Mouse (Mus musculus) midbrain, embryonic 14.5 days (tissue): ENCODE data around the gene Cyb561a3. TPM values are rescaled to one million over a fixed set of nuclear protein-coding genes. Genes with fewer than 3 reads are reported as not detected.
"Not testable (repeated sequence)": the region's sequence is repeated elsewhere in the genome, so short reads cannot be mapped to it uniquely, and the experiment has no call there.

Source experiments
- ATAC-seq: fragments of 200-750 bp; cut with Nextera tagmentation; 2 replicates; pipeline ENCODE4 v1.8.0; 2017; ENCODE audit warnings: moderate number of reproducible peaks, moderate library complexity; ENCODE audit not compliant: low FRiP score, low TSS enrichment
- DNase-seq: peaks from one replicate; pipeline ENCODE4 v3.0.0-alpha.2; 2015
- H3K27ac ChIP-seq: fragments of 300-500 bp; sonication (generic); replicated peaks from 2 replicates; pipeline ENCODE4 v1.5.1; 2014; ENCODE audit warnings: mild to moderate bottlenecking, low read depth, low read length, moderate library complexity
- H3K27me3 ChIP-seq: fragments of 300-500 bp; sonication (generic); 2 replicates; pipeline ENCODE4 v1.6.1; 2014; ENCODE audit warnings: low read length, control low read depth, mixed read lengths; ENCODE audit not compliant: control insufficient read depth, insufficient read depth
- H3K36me3 ChIP-seq: fragments of 300-500 bp; sonication (generic); 2 replicates; pipeline ENCODE4 v1.6.1; 2014; ENCODE audit warnings: low read length, control low read depth; ENCODE audit not compliant: control insufficient read depth, insufficient read depth
- H3K4me1 ChIP-seq: fragments of 300-500 bp; sonication (generic); 2 replicates; pipeline ENCODE4 v1.6.1; 2014; ENCODE audit warnings: mild to moderate bottlenecking, antibody characterized with exemption, low read length, control low read depth; ENCODE audit not compliant: control insufficient read depth, insufficient read depth
- H3K4me2 ChIP-seq: fragments of 300-500 bp; sonication (generic); 2 replicates; pipeline ENCODE4 v1.6.1; 2014; ENCODE audit warnings: mild to moderate bottlenecking, low read length, moderate library complexity
- H3K4me3 ChIP-seq: fragments of 300-500 bp; sonication (generic); replicated peaks from 2 replicates; pipeline ENCODE4 v1.5.1; 2014; ENCODE audit warnings: low read depth, low read length
- H3K9ac ChIP-seq: fragments of 300-500 bp; sonication (generic); replicated peaks from 2 replicates; pipeline ENCODE4 v1.6.1; 2014; ENCODE audit warnings: mild to moderate bottlenecking, low read length, moderate library complexity
- H3K9me3 ChIP-seq: fragments of 300-500 bp; sonication (generic); 2 replicates; pipeline ENCODE4 v1.6.1; 2016; ENCODE audit warnings: low read length, control low read depth, mixed read lengths; ENCODE audit not compliant: control insufficient read depth
- WGBS: fragments of 180-500 bp; shearing (Covaris S2); extraction: QIAGEN DNeasy Blood & Tissue Kit; methylation state at CpG from one replicate; pipeline ENCODE4 v1.1.7; 2014; 5-methylcytosine and 5-hydroxymethylcytosine counted together
- polyA plus RNA-seq: library from polyadenylated mRNA; unstranded; fragments of >200 nt; fragmentation: Nextera tagmentation; extraction: Ambion mirVana; gene quantifications from 2 replicates; pipeline ENCODE4 v1.2.1, GENCODE M21; 2014

Gene Cyb561a3
- polyA plus RNA-seq, result 17.8 and 20.5 TPM in 2 replicates

DNA sequence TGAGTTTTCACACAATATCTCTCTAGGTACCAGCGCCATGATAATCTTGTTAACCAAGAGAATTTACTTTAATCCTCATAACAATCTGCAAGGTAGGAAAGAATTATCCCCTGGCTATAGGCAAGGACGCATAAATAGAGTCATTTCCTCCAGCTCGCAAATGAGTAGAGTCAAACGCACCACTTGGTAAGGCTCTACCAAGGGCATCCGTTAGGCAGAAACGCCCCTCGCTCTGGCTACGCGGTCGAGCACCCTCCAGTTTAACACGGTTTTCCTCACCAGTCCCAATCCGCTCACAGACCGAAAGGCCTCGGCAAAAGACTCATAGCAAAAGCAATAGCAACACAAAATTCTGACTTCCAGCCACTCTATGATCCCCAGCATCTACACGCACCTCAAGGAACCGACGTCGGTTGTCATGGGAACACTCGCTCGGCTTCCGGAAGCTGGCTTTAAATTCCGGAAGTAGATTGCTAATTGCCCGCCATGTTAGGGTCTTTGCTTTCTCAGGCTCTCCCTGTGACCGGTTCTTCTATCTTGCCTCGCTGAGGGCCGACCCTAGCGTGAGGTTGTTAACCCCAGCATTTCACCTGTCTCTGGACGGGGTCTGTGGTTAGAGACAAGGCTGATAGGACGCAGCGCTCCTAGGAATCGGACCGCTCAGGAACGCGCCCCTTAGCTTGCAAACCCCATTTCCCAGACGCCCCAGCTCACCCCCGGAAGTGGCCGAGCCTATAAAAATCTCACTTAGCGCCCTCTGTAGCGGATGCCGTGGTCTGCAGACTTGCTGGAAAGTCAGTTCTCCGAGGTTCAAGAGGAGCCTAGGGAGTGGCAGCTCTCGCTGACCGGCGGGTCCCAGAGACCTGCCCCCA, at the start of gene Cyb561a3, which contains the start of gene Tmem138:
Gene Cyb561a3 (plus strand): TSS at position 483 of the 872 bp plus-strand sequence.
Gene Tmem138 (minus strand): TSS at position 673 of the 872 bp plus-strand sequence.
- Histone ChIP-seq H3K27ac (peak within 1 kb of the TSS; percentile 91), H3K4me3 (peak within 1 kb of the TSS; percentile 65), H3K4me1 (peaks cover 12% of the 10 kb centered on the region), H3K4me2 (peak within 1 kb of the TSS; percentile 86), H3K9me3 (no peaks in the 10 kb centered on the region), H3K9ac (peak within 1 kb of the TSS; percentile 65), H3K27me3 (no peaks in the 10 kb centered on the region), H3K36me3 (peaks cover 34% of the 10 kb centered on the region)
- peak; percentile 95 for ATAC-seq
- under 1% methylated on average over 44 of the region's 44 CpGs for WGBS
- peak; percentile 97 for DNase-seq

DNA sequence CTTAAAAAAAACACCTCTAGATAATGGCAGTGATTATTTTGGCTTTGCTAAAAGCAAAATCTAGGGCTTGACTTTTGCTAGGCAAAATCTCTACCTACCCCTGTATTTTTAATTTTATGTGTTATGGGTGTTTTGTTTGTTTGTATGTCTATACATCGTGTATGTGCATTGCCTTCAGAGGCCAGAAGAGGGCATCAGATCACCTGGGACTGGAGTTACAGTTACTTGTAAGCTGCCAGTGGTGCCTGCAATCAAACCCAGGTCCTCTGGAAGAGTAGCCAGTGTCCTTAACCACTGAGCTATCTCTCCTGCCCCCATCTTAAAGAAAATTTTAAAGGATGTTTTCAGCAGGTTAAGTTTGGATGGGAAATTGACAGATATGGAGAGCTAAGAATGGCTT, 46.9 kb upstream of the Cyb561a3 start:
- H3K9ac ChIP-seq, result no peak overlapping the region

DNA sequence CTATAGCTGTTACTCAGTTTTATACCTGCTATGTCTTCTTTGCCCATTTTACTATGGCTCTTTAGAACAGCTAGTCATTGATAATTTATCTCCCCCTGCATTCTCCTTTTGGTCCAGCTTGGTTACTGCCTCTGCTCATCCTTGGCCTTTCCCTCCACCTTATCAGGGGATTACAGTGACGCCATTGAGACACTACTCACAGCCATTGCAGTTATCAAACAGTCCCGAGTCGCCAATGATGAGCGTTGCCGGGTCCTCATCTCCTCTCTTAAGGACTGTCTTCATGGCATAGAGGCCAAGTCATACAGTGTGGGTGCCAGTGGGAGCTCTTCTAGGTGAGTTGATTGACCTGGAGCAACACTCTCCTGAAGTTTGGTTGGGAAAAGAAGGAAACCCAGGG, 37.5 kb upstream of the Cyb561a3 start:
- no peaks in the 10 kb centered on the region for H3K9me3 ChIP-seq
- H3K4me1 ChIP-seq, result no peaks in the 10 kb centered on the region
- no peak overlapping the region for H3K9ac ChIP-seq
- no peak overlapping the region for H3K4me2 ChIP-seq
- H3K27me3 ChIP-seq, result no peaks in the 10 kb centered on the region
- WGBS, result 97% methylated on average over 5 of the region's 5 CpGs
- DNase-seq (no peak), ATAC-seq (no peak)
- H3K36me3 ChIP-seq, result peaks cover 93% of the 10 kb centered on the region
- H3K27ac ChIP-seq, result no peak overlapping the region
- no peak overlapping the region for H3K4me3 ChIP-seq

More for the DNA sequence above, 46.9 kb upstream of the Cyb561a3 start:
- H3K4me1 ChIP-seq, result peaks cover 13% of the 10 kb centered on the region
- no peaks in the 10 kb centered on the region for H3K9me3 ChIP-seq
- H3K36me3 ChIP-seq, result peaks cover 56% of the 10 kb centered on the region
- H3K27me3 ChIP-seq, result no peaks in the 10 kb centered on the region
- no peak for DNase-seq
- H3K4me3 ChIP-seq, result no peak overlapping the region
- H3K4me2 ChIP-seq, result no peak overlapping the region
- no peak overlapping the region for H3K27ac ChIP-seq
- ATAC-seq, result no peak
- WGBS, result 100% methylated on average over 1 of the region's 1 CpGs

DNA sequence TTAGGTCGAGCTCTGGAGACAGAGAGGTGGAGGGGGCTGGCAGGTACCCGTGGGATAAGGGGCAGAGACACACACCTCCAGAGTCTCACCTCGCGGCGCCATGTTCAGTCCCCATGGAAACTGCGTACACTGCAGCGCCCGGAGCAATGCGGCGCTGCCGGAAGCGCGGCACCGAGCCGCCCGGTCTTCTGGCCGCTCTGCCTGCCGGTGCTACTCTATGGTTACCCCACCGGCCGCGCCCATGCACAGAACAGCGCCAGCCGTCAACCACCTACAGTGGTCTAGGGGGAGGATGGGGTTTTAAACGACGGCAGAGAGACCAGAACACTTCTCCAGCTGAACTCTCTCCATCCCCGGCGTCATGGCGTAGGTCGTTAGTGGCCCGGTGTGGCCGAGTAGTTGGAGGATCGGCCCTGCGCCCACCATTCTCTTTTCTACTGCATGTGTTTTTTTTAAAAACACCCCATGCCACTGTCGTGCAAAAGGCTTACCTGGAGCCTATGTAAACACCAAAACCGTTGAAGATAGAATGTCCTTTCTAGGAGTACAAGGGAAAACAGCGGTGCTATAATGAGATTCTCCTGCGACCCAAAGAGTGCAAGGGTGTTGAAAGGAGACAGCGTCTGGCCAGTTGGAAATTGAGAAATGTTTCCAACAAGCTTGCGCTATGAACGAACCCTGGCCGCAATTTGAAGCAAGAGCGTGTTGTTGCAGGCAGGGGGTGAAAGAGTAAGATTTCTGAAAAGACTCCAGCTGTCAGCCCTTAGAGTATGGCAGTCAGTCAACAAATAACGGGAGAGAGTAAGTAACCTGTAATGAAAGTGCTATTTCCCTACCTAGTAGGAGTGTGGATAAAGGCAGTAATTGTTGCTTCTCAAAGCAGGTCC, 21.1 kb upstream of the Cyb561a3 start, which contains the start of gene Tmem216:
Gene Tmem216 (minus strand): TSS at position 615 of the 887 bp plus-strand sequence.
- peak within 1 kb of the TSS; percentile 67 for H3K9ac ChIP-seq
- H3K9me3 ChIP-seq, result no peaks in the 10 kb centered on the region
- H3K4me2 ChIP-seq, result peak within 1 kb of the TSS; percentile 62
- peak within 1 kb of the TSS; percentile 55 for H3K4me3 ChIP-seq
- ATAC-seq (peak; percentile 98), DNase-seq (peak; percentile 93)
- no peaks in the 10 kb centered on the region for H3K27me3 ChIP-seq
- WGBS, result 1% methylated on average over 43 of the region's 43 CpGs
- peak within 1 kb of the TSS; percentile 87 for H3K27ac ChIP-seq
- peaks cover 31% of the 10 kb centered on the region for H3K36me3 ChIP-seq
- H3K4me1 ChIP-seq, result peaks cover 18% of the 10 kb centered on the region

DNA sequence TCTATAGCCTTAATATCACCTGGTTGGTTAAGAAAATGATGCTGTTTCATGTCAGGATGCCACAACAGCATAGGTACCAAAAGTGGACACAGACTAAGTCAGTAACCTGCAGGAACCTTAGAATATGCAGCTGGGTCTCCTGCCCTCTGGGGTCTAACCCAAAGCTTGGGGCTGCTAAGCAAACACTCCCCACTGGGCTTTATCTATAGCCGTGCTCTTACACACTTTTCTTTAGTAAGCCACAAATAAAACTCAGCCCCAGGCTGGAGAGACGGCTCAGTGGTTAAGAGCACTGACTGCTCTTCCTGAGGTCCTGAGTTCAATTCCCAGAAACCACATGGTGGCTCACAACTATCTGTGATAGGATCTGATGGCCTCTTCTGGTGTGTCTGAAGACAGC, 20.0 kb upstream of the Cyb561a3 start:
- no peak overlapping the region for H3K9ac ChIP-seq
- no peak for ATAC-seq
- H3K27ac ChIP-seq, result no peak overlapping the region

DNA sequence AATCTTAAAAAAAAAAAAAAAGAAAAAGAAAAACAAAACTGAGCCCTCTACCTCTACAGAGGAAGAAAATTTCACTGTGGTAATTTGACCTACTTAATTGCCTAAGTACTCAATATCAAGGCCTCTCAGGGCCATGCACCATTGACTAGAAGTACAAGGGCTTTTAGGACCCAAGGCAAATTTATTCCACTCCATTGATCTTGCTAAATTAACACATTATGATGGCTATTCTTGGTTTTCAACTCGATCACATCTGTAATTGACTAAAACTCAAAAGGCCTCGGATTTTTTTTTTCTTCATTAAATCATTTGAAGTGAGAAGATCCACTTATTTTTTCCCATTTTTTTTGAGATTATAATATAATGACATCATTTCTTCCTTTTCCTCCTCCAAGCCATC, 19.5 kb upstream of the Cyb561a3 start:
- H3K4me3 ChIP-seq, result no peak overlapping the region
- no peak overlapping the region for H3K27ac ChIP-seq
- no peak overlapping the region for H3K4me2 ChIP-seq
- ATAC-seq (no peak), DNase-seq (no peak)
- WGBS, result 80% methylated on average over 2 of the region's 2 CpGs
- H3K9me3 ChIP-seq, result no peaks in the 10 kb centered on the region
- no peaks in the 10 kb centered on the region for H3K27me3 ChIP-seq
- H3K4me1 ChIP-seq, result peaks cover 18% of the 10 kb centered on the region
- peaks cover 16% of the 10 kb centered on the region for H3K36me3 ChIP-seq
- no peak overlapping the region for H3K9ac ChIP-seq

More for the DNA sequence above, 20.0 kb upstream of the Cyb561a3 start:
- peaks cover 18% of the 10 kb centered on the region for H3K4me1 ChIP-seq
- H3K9me3 ChIP-seq, result no peaks in the 10 kb centered on the region
- H3K4me2 ChIP-seq, result peak overlapping the region; percentile 62; the same call in 1 of the 2 replicates
- H3K4me3 ChIP-seq, result no peak overlapping the region; the same call in 1 of the 2 replicates
- no peaks in the 10 kb centered on the region for H3K27me3 ChIP-seq
- no peak for DNase-seq
- peaks cover 20% of the 10 kb centered on the region for H3K36me3 ChIP-seq
- WGBS, result 74% methylated on average over 2 of the region's 2 CpGs

DNA sequence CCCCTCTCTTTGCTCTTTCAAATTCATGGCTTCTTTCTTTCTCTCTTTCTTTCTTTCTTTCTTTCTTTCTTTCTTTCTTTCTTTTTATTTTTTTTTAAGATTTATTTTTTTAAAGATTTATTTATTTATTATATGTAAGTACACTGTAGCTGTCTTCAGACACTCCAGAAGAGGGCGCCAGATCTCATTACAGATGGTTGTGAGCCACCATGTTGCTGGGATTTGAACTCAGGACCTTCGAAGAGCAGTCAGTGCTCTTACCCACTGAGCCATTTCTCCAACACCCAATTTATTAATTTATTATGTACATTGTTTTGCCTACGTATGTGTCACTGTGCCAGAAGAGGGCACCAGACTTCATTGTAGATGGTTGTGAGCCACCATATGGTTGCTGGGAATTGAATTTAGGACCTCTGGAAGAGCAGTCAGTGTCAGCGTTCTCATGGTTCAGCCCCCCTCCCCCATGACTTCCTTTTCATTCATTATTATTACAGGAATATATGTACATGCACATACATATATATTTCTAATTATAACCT, 19.1 kb upstream of the Cyb561a3 start:
- not testable (repeated sequence) for H3K27ac ChIP-seq, H3K27me3 ChIP-seq, H3K9ac ChIP-seq, H3K4me2 ChIP-seq, ATAC-seq, H3K9me3 ChIP-seq, DNase-seq, H3K4me3 ChIP-seq
- 77% methylated on average over 4 of the region's 4 CpGs for WGBS
- H3K4me1 ChIP-seq, result peaks cover 18% of the 10 kb centered on the region
- H3K36me3 ChIP-seq, result peaks cover 12% of the 10 kb centered on the region

DNA sequence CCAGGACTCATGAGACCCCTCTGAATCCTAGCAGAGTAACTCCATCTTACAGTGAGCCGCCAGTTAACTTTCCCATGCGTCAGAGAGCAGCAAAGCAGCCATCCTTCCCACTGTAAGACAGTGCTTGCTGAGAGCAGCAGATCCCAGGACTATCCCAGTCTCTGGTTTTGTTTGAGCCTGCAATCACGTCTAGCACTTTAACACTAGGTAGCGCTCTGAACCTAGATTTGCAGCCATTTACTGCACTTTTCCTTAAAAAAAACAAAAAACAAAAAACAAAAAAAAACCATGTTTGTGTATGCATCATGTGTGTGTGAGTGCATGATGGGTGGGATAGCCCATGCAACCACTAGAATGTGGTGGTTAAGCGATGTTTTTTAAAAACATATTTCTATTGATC, 16.9 kb upstream of the Cyb561a3 start:
- H3K27ac ChIP-seq, result no peak overlapping the region
- H3K4me2 ChIP-seq, result no peak overlapping the region
- H3K4me1 ChIP-seq, result peaks cover 10% of the 10 kb centered on the region; the same call in 1 of the 2 replicates
- no peak overlapping the region for H3K4me3 ChIP-seq
- H3K9me3 ChIP-seq, result no peaks in the 10 kb centered on the region
- ATAC-seq (no peak), DNase-seq (peak; percentile 37)
- WGBS, result 36% methylated on average over 5 of the region's 5 CpGs
- H3K27me3 ChIP-seq, result no peaks in the 10 kb centered on the region
- H3K9ac ChIP-seq, result no peak overlapping the region
- H3K36me3 ChIP-seq, result no peaks in the 10 kb centered on the region
